Mouse (Mus musculus): ENCODE data around the gene Trpm8. TPM values are rescaled to one million over a fixed set of nuclear protein-coding genes. Genes with fewer than 3 reads are reported as not detected.

Trpm8 gene
- total RNA-seq, 2 experiments from 2014 or later: not detected

GRCm38 (mm10) chr1:88247660-88248059 is 29.8 kb upstream of the Trpm8 start:
- DNase-seq: no peak

GRCm38 (mm10) chr1:88248658-88249057 is 28.8 kb upstream of the Trpm8 start:
- no peak for DNase-seq

GRCm38 (mm10) chr1:88249596-88249995 is 27.9 kb upstream of the Trpm8 start:
- no peak for DNase-seq

GRCm38 (mm10) chr1:88250023-88250422 is 27.4 kb upstream of the Trpm8 start:
- DNase-seq: no peak

GRCm38 (mm10) chr1:88253106-88253505 is 24.4 kb upstream of the Trpm8 start:
- no peak for DNase-seq

GRCm38 (mm10) chr1:88253540-88253939 is 23.9 kb upstream of the Trpm8 start:
- no peak for DNase-seq

- DNase-seq: no peak
Measured at GRCm38 (mm10) chr1:88254793-88255465, 22.5 kb upstream of the Trpm8 start.

GRCm38 (mm10) chr1:88255466-88255857 is 22.0 kb upstream of the Trpm8 start:
- no peak for DNase-seq

GRCm38 (mm10) chr1:88255989-88256754 is 21.3 kb upstream of the Trpm8 start:
- no peak for DNase-seq

- peak in 1 of 2 experiments; percentile 42 for DNase-seq
Measured at GRCm38 (mm10) chr1:88256886-88257663, 20.4 kb upstream of the Trpm8 start.

- no peak for DNase-seq
Measured at GRCm38 (mm10) chr1:88257681-88258080, 19.8 kb upstream of the Trpm8 start.

GRCm38 (mm10) chr1:88258361-88258760 is 19.1 kb upstream of the Trpm8 start:
- DNase-seq: no peak

GRCm38 (mm10) chr1:88258881-88259642 is 18.4 kb upstream of the Trpm8 start:
- DNase-seq: peak in 1 of 2 experiments; percentile 75

GRCm38 (mm10) chr1:88259643-88260024 is 17.8 kb upstream of the Trpm8 start:
- DNase-seq: no peak

- DNase-seq: peak in 1 of 2 experiments; percentile 58
Measured at GRCm38 (mm10) chr1:88260114-88260513, 17.3 kb upstream of the Trpm8 start.

GRCm38 (mm10) chr1:88260604-88261377 is 16.7 kb upstream of the Trpm8 start:
- no peak for DNase-seq

- DNase-seq: no peak
Measured at GRCm38 (mm10) chr1:88261706-88262105, 15.8 kb upstream of the Trpm8 start.

- no peak for DNase-seq
Measured at GRCm38 (mm10) chr1:88262255-88262654, 15.2 kb upstream of the Trpm8 start.

GRCm38 (mm10) chr1:88262961-88263360 is 14.5 kb upstream of the Trpm8 start:
- no peak for DNase-seq

- DNase-seq: no peak
Measured at GRCm38 (mm10) chr1:88263778-88264177, 13.7 kb upstream of the Trpm8 start.

- DNase-seq: no peak
Measured at GRCm38 (mm10) chr1:88264237-88264868, 13.1 kb upstream of the Trpm8 start.

All from heart, adult 18-20 months (tissue).